Mouse (Mus musculus) left cerebral cortex, adult 18-20 months (tissue): ENCODE results near the gene Prpsap1. TPM values are rescaled to one million over a fixed set of nuclear protein-coding genes. Genes with fewer than 3 reads are reported as not detected.

Experiments used
- DNase-seq, 2 experiments: peaks; one replicate each; pipeline ENCODE4 v3.0.0; 2021 to 2022; ENCODE audit warnings: low spot score in 2 of 2, mixed read lengths in 1 of 2
- long read RNA-seq, 2 experiments: library from polyadenylated mRNA; stranded (forward); transcript quantifications; one replicate each; pipeline ENCODE4 v2.0.0; 2021
- total RNA-seq, 2 experiments: library from RNA; stranded (reverse); gene quantifications; 2 replicates each; pipeline ENCODE4 v1.2.3; 2021

The Prpsap1 gene
- total RNA-seq, result 10 to 100 TPM; 82.7 to 89.4 TPM
- long read RNA-seq, experiment 1, transcript Prpsap1-205 (4 exons, 912 nt), result minor isoform, 6 of 134 reads
- long read RNA-seq, experiment 1, transcript Prpsap1-207 (3 exons, 627 nt), result minor isoform, 6 of 134 reads
- long read RNA-seq, experiment 1, transcript Prpsap1-201 (10 exons, 1,841 nt), result major isoform, 86 of 134 reads
- long read RNA-seq, experiment 1, partial matches to known transcripts, result 2 of 134 reads
- long read RNA-seq, experiment 1, other reads (novel, unspliced or antisense), result 31 of 134 reads
- long read RNA-seq, experiment 2, transcript Prpsap1-201 (10 exons, 1,841 nt), result major isoform, 85 of 104 reads
- long read RNA-seq, experiment 2, partial matches to known transcripts, result 3 of 104 reads
- long read RNA-seq, experiment 2, other reads (novel, unspliced or antisense), result 10 of 104 reads

GRCm38 (mm10) chr11:116493795-116494252 is at the start of gene Prpsap1:
Gene Prpsap1, minus strand, starts transcription at chr11:116494202.
- peak in 1 of 2 experiments; percentile 40 for DNase-seq

DNA sequence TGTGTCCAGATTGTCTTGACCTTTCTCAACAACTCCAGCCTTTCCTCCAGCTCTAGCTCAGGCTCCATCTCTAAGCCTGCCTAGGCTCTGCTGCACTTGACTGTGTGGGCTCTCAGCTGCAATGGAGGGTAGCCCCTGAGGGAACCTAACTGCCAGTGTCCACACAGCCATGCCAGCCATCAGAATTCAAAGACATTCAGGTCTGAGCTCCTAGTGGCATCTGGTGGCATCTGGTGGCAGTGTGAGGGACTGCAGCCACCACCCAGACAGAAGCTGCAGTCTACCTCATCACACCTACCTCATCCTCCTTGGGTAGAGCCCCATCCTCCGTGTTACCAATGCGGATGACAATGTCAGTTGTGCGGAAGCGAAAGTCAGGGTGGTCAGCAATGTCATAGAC is 49.1 kb upstream of the Prpsap1 start:
- peak; percentile 57 to 62 for DNase-seq

DNA sequence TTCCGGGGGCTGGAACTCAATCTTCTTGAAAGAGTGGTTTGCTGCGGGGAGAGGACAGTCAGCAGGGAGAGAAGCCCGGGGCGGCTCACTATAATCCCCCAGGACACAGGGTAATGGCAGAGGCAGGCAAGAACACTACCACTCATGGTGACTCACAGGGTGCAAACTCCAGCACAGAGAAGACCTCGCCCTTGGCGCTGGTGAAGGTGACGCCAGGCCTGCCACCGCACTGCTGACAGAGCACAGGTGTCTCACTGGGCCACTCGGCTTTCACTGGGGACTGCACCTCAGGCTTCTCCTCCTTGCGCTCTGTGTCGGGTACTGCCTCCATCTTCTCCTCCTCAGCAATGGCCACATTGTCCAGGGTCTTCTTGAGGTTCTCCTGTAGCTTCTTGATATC is 47.2 kb upstream of the Prpsap1 start:
- no peak for DNase-seq

GRCm38 (mm10) chr11:116538142-116538735 is 44.2 kb upstream of the Prpsap1 start:
- no peak for DNase-seq

DNA sequence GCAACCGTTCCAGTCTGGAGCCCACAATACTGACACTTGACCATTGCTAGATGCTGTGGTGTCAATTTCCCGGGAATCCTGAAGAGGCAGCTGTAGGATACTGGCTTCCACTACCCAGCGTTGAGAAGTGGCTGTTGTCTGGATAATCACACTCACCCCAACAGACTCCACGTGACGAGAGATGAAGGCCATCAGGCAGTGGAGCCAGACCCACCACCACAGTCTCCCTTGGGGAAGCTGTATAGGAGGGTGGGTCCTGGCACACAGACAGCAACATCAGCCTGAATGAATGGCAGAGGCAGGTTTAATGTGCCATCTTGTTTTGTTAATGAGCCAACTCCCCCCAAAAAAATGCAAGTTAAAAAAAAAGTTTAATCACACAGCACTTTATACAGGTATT is 43.4 kb upstream of the Prpsap1 start:
- DNase-seq, result no peak

- no peak for DNase-seq
Observed at GRCm38 (mm10) chr11:116536685-116537084, 42.7 kb upstream of the Prpsap1 start.

DNA sequence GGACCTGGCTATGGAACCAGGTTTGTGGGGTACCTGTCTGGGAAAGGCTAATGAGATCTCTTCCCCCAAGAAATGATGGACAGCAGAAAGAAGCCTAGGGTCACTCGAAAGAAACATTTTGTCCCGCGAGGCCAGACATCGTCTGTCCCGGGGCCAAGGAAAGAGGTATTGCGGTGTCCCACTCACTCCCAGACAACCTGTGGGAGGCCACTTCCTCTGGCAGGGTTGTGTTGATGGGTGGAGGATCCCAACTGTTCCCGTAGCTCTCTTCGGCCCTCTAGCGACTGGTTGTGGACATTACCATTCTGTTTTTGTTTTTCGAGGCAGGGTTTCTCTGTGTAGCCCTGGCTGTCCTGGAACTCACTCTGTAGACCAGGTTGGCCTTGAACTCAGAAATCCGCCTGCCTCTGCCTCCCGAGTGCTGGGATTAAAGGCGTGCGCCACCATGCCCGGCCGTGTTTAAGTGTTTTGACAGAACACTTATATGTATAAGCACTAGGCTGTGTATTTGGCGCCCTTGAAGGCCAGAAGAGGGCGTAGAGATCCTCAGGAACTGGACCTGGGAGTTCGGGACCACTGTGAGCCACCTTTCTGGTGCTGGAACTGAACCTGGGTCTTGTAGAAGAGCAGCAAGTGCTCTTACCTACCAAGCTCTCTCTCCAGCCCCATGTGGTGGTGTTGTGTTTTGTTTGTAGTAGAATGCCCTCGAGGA is 40.3 kb upstream of the Prpsap1 start:
- peak; percentile 68 to 74 for DNase-seq

GRCm38 (mm10) chr11:116533341-116534153 is 39.5 kb upstream of the Prpsap1 start:
- no peak for DNase-seq

DNA sequence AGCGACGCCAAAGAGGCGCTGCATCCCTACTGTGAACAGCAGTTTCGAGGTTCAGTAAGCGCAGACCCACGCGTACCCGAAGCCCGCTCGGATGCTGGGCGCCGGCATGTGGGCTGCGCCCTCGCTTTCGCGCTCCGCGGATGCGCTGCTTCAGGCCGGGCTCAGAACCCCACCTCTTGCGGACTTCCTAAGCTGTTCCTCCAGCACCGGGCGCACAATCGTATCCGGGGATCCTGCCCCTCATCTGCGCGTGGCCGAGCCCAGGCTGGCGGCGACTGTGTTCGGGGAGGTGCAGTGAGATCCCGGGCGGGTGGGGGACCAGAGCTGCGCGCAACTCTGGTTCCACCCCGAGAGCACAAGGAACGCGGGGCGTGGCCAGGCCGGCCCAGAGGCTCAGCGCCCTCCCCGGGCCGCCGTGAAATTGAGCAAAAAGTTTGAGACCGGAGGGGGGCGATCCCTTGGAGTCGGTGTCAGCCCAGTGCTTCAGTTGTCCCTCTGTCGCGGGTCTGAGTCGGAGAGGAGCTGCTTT is 38.9 kb upstream of the Prpsap1 start:
- peak in 1 of 2 experiments; percentile 59 for DNase-seq

DNA sequence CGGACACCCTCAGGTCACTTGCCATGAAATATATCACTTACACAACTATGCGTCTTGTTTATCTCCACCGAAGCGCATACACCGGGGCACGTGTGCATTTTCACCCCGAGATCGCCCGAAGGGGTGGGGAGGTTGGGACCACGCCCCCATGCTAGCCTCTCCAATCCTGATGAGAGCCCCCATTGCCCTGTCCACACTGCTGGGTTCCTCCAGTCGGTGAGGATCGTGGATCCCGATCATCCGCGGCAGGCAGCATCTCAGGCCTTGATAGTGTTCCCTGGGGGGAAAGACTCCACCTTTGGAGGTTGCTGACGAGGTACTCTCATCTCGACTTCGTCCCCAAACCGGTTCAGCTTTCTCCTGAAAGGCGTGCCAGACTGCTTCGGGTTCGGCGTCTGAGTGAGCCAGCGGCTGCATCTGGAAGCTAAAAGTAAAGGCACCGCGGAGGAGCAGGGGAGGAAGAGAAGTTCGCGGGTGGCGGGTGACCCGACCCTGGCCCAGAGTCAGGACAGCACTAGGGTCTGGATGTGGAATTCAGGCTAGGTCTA is 38.3 kb upstream of the Prpsap1 start:
- DNase-seq, result no peak

DNA sequence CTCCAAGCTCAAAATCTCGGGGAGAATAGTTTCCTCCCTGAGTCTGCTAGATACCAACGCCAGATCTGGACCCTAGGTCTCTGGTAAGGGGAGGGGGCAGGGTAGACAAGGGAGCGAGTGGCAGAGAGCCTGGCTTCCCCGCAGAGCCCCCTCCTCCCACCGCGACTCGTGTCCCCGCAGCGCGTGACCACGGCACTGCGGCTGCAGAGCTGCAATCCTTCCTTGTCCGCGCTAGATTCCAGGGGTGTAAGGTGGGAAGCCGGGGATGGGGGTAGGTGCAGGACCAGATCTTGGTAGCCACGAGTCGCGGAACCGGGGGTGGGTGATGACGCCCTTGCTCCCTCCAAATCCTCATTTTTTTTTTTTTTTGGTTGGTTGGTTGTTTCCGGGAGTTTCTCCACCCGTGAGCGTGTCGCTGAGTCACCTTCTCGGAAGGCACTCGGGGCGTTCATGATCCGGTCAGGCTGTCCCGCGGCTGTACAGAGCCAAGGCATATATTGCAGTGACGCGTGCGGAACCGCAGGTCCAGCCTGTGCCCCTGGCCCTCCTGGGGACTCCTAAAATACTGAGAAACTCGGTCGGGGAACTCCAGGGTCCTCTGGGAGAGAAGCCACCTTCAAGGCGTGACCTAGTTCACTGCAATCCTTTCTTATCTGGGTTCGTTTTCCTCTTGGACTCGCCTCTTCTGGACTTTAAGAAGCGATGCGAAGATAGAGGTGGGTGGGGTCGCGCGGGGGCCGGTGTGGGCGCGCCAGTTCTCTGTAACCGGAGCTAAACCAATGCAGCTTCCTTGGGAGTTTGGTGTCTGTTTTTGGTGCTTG is 37.6 kb upstream of the Prpsap1 start:
- no peak for DNase-seq

- DNase-seq, result no peak
Observed at GRCm38 (mm10) chr11:116530187-116531147, 36.5 kb upstream of the Prpsap1 start, which contains the start of gene Sphk1. Gene Sphk1, plus strand, starts transcription at chr11:116530925.

DNA sequence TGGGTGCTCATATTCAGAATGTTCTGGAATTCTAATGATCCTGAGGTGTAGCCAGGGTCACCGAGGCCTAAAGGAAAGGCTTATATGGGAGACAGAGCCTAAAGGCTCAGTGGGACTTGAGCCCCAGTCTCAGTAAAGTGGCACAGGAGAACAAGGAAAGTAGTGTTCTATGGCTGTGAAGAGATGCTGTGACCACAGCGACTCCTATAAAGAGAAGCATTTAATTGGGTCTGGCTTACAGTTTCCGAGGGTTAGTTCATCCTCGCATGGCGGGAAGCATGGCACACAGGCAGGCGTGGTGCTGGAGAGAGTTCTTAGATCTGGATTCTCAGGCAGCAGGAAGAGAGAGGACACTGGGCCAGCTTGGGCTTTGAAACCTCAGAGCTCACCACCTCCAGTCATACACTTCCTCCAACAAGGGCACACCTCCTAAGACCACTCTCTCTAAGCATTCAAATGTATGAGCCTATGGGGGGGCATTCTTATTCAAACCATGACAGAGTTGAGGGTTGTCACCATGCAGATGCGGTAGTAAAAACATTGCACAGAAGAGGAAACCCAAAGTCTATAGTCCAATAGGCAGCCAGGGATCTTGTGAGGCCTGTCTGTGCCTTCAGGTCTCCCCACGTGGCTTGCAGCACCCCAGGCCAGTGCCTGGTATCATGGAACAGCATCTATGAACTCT is 34.8 kb upstream of the Prpsap1 start:
- DNase-seq, result no peak

DNA sequence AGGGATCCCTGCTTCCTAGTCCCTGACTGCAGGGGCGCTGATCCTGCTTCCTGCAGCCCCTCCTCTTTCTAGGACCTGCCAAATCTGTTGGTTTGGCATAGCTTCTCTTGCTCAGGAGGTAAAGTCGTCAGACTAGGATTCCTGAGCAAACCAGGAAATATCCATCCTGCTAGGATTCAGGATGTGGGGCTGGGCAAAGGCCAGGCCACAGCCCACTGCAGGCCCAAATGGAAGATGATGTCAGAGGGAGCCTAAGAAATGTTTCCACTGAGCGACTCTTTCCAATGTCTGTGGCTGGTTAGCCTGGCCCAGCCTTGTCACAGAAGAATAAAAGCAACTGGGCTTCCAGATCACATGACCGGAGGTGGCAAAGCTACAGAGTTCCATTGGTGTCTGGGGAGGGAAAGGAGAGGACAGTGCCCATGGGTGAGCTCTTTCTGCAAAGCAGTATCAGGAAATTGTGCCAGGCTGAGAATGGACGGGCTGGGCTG is 29.7 kb upstream of the Prpsap1 start:
- DNase-seq, result no peak

DNA sequence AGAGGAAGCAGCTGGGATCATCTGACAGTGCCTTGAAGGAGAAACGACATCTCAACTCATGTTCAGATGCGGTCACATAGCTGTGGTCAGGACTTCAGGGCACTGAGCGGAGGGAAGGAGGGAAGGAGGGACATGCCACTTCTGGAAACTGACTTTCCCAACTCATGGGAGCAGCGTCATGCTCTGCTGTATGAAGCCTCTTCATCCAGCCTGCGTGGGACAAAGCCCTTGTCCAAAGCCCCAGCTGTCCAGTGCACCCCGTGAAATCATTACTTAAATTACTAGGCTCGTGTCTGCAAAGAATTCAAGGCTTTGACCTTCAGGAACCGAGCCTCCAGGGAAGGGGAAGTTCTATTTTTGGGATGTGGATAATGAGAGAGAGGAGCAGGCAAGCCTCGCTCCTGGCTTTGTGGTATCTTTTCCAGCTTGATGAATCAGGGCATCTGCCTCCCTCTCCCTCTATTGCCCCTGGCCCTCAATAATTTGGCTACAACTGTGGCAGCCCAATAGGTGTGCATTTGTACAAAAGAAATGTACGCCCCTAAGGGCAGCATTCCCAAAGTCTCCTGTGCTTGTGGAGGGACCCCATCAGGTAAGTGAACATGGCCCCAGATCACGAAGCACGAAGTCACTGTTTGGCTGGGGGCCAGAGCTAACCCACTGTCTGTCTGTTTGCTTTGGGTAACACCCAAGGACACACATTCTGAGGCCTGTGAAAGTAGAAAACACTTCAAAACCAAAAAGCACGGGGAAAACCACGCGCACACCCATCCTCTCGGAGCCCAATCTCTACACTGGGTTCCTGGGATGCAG is 29.1 kb upstream of the Prpsap1 start:
- no peak for DNase-seq

DNA sequence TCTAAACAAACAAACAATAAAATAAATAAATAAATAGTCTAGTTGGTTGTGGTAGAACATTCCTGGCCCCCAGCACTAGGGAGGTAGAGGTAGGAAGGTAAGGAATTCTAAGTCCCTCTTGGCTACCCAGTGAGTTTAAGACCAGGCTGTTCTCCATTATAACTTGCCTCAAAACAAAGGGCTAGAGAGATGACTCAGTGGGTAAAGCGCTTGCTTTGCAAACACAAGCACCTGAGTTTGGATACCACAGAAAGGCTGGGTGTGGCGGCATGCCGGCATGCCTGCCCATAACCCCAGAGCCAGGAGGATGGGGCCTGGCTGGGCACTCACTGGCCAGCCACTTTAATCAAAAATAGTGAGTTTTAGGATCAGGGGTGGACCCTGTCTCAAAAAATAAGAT is 28.0 kb upstream of the Prpsap1 start:
- DNase-seq, result no peak

- no peak for DNase-seq
Observed at GRCm38 (mm10) chr11:116521143-116521542, 27.1 kb upstream of the Prpsap1 start.
